Mouse (Mus musculus) hindbrain, embryonic 12.5 days (tissue): ENCODE data around the gene Ccl27a. TPM values are rescaled to one million over a fixed set of nuclear protein-coding genes. Genes with fewer than 3 reads are reported as not detected.
A peak's percentile ranks its signal among the peaks of the same experiment; 100 is the strongest.

ENCODE experiments used
- ATAC-seq: fragments of 200-750 bp; cut with Nextera tagmentation; 2 replicates; pipeline ENCODE4 v1.8.0; 2017; ENCODE audit warnings: moderate TSS enrichment; ENCODE audit not compliant: low FRiP score
- H3K27ac ChIP-seq: fragments of 300-500 bp; sonication (generic); 2 replicates; pipeline ENCODE4 v1.5.1; 2016; ENCODE audit warnings: mild to moderate bottlenecking
- H3K27me3 ChIP-seq: fragments of 300-500 bp; sonication (generic); 2 replicates; pipeline ENCODE4 v1.6.1; 2016; ENCODE audit warnings: mild to moderate bottlenecking
- H3K36me3 ChIP-seq: fragments of 300-500 bp; sonication (generic); 2 replicates; pipeline ENCODE4 v1.6.1; 2016; ENCODE audit warnings: mild to moderate bottlenecking
- H3K4me1 ChIP-seq: fragments of 300-500 bp; sonication (generic); 2 replicates; pipeline ENCODE4 v1.6.1; 2016
- H3K4me2 ChIP-seq: fragments of 300-500 bp; sonication (generic); replicated peaks from 2 replicates; pipeline ENCODE4 v1.6.1; 2016; ENCODE audit warnings: mild to moderate bottlenecking
- H3K4me3 ChIP-seq: fragments of 300-500 bp; sonication (generic); 2 replicates; pipeline ENCODE4 v1.5.1; 2016; ENCODE audit warnings: mild to moderate bottlenecking
- H3K9ac ChIP-seq: fragments of 300-500 bp; sonication (generic); 2 replicates; pipeline ENCODE4 v1.6.1; 2016; ENCODE audit warnings: mild to moderate bottlenecking, moderate library complexity
- H3K9me3 ChIP-seq: fragments of 300-500 bp; sonication (generic); replicated peaks from 2 replicates; pipeline ENCODE4 v1.6.1; 2016; ENCODE audit warnings: mild to moderate bottlenecking
- WGBS: fragments of 180-500 bp; shearing (Covaris S2); methylation state at CpG from one replicate; pipeline ENCODE4 v1.1.7; 2016; 5-methylcytosine and 5-hydroxymethylcytosine counted together
- polyA plus RNA-seq: library from polyadenylated mRNA; unstranded; fragments of >200 nt; fragmentation: Nextera tagmentation; extraction: Ambion mirVana; gene quantifications from 2 replicates; pipeline ENCODE4 v1.2.1, GENCODE M21; 2016

Gene Ccl27a
- polyA plus RNA-seq, 1 experiment from 2014 or later, result 133 TPM

GRCm38 (mm10) chr4:41762099-41762687, 11.9 kb downstream of the Ccl27a start:
- peak overlapping the region; percentile 39; the same call in 1 of the 2 replicates for H3K4me3 ChIP-seq
- peak overlapping the region; percentile 58 for H3K4me2 ChIP-seq
- peak overlapping the region; percentile 73 for H3K27ac ChIP-seq
- ATAC-seq, result no peak
- 36% methylated on average over 8 of the region's 8 CpGs for WGBS
- no peaks in the 10 kb centered on the region for H3K27me3 ChIP-seq
- no peaks in the 10 kb centered on the region for H3K9me3 ChIP-seq
- peaks cover 30% of the 10 kb centered on the region for H3K4me1 ChIP-seq
- 0 out of 2 replicates have a peak, but pooled peaks cover 6% of the 10 kb centered on the region for H3K36me3 ChIP-seq
- H3K9ac ChIP-seq, result peak overlapping the region; percentile 41; the same call in 1 of the 2 replicates

- H3K4me3 ChIP-seq, result peak overlapping the region; percentile 39
- ATAC-seq, result no peak
Measured at GRCm38 (mm10) chr4:41761680-41762079, 12.4 kb downstream of the Ccl27a start.

GRCm38 (mm10) chr4:41760911-41761310, 13.1 kb downstream of the Ccl27a start:
- no peaks in the 10 kb centered on the region for H3K9me3 ChIP-seq
- WGBS, result 83% methylated on average over 4 of the region's 4 CpGs
- 0 out of 2 replicates have a peak, but pooled peaks cover 3% of the 10 kb centered on the region for H3K36me3 ChIP-seq
- peaks cover 36% of the 10 kb centered on the region for H3K4me1 ChIP-seq
- 0 out of 2 replicates have a peak, but pooled peaks have one; percentile 32 for ATAC-seq
- H3K27ac ChIP-seq, result peak overlapping the region; percentile 73
- no peaks in the 10 kb centered on the region for H3K27me3 ChIP-seq
- peak overlapping the region; percentile 62 for H3K9ac ChIP-seq
- peak overlapping the region; percentile 39 for H3K4me3 ChIP-seq
- peak overlapping the region; percentile 58 for H3K4me2 ChIP-seq

More at GRCm38 (mm10) chr4:41761680-41762079, 12.4 kb downstream of the Ccl27a start:
- Histone ChIP-seq H3K27ac (peak overlapping the region; percentile 73), H3K9me3 (no peaks in the 10 kb centered on the region), H3K4me2 (peak overlapping the region; percentile 58), H3K27me3 (no peaks in the 10 kb centered on the region), H3K9ac (no peak overlapping the region), H3K4me1 (peaks cover 30% of the 10 kb centered on the region), H3K36me3 (0 out of 2 replicates have a peak, but pooled peaks cover 5% of the 10 kb centered on the region)

- H3K27ac ChIP-seq, result peak overlapping the region; percentile 73
- 1% methylated on average over 15 of the region's 15 CpGs for WGBS
- H3K4me1 ChIP-seq, result peaks cover 36% of the 10 kb centered on the region
- H3K4me3 ChIP-seq, result peak overlapping the region; percentile 39
- peak; percentile 84 for ATAC-seq
- H3K9me3 ChIP-seq, result no peaks in the 10 kb centered on the region
- H3K4me2 ChIP-seq, result peak overlapping the region; percentile 58
- peak overlapping the region; percentile 62 for H3K9ac ChIP-seq
- 0 out of 2 replicates have a peak, but pooled peaks cover 3% of the 10 kb centered on the region for H3K36me3 ChIP-seq
- H3K27me3 ChIP-seq, result no peaks in the 10 kb centered on the region
Measured at GRCm38 (mm10) chr4:41760288-41760721, 13.7 kb downstream of the Ccl27a start.

GRCm38 (mm10) chr4:41759656-41760287, 14.3 kb downstream of the Ccl27a start:
- H3K27me3 ChIP-seq, result no peaks in the 10 kb centered on the region
- H3K36me3 ChIP-seq, result 0 out of 2 replicates have a peak, but pooled peaks cover 3% of the 10 kb centered on the region
- WGBS, result 39% methylated on average over 6 of the region's 6 CpGs
- peak overlapping the region; percentile 58 for H3K4me2 ChIP-seq
- no peaks in the 10 kb centered on the region for H3K9me3 ChIP-seq
- H3K4me1 ChIP-seq, result peaks cover 39% of the 10 kb centered on the region
- no peak for ATAC-seq
- H3K27ac ChIP-seq, result peak overlapping the region; percentile 73
- H3K9ac ChIP-seq, result peak overlapping the region; percentile 62; the same call in 1 of the 2 replicates
- peak overlapping the region; percentile 39 for H3K4me3 ChIP-seq

- Histone ChIP-seq H3K4me3 (no peak overlapping the region), H3K27me3 (no peaks in the 10 kb centered on the region), H3K4me2 (no peak overlapping the region), H3K9me3 (no peaks in the 10 kb centered on the region), H3K27ac (no peak overlapping the region), H3K9ac (no peak overlapping the region), H3K36me3 (0 out of 2 replicates have a peak, but pooled peaks cover 3% of the 10 kb centered on the region), H3K4me1 (peaks cover 41% of the 10 kb centered on the region)
- 88% methylated on average over 9 of the region's 9 CpGs for WGBS
- no peak for ATAC-seq
Measured at GRCm38 (mm10) chr4:41759206-41759605, 14.8 kb downstream of the Ccl27a start.

GRCm38 (mm10) chr4:41758701-41759100, 15.3 kb downstream of the Ccl27a start:
- H3K27me3 ChIP-seq, result no peaks in the 10 kb centered on the region
- no peak overlapping the region for H3K27ac ChIP-seq
- no peak overlapping the region for H3K4me3 ChIP-seq
- H3K4me1 ChIP-seq, result peaks cover 41% of the 10 kb centered on the region
- H3K9ac ChIP-seq, result no peak overlapping the region
- H3K36me3 ChIP-seq, result 0 out of 2 replicates have a peak, but pooled peaks cover 3% of the 10 kb centered on the region
- no peaks in the 10 kb centered on the region for H3K9me3 ChIP-seq
- WGBS, result 89% methylated on average over 4 of the region's 4 CpGs
- ATAC-seq, result no peak
- H3K4me2 ChIP-seq, result no peak overlapping the region

GRCm38 (mm10) chr4:41758021-41758420, 16.0 kb downstream of the Ccl27a start:
- ATAC-seq, result no peak
- 82% methylated on average over 11 of the region's 11 CpGs for WGBS
- no peaks in the 10 kb centered on the region for H3K9me3 ChIP-seq
- H3K36me3 ChIP-seq, result 0 out of 2 replicates have a peak, but pooled peaks cover 3% of the 10 kb centered on the region
- H3K4me3 ChIP-seq, result no peak overlapping the region
- no peak overlapping the region for H3K9ac ChIP-seq
- H3K27me3 ChIP-seq, result no peaks in the 10 kb centered on the region
- peaks cover 41% of the 10 kb centered on the region for H3K4me1 ChIP-seq
- H3K27ac ChIP-seq, result no peak overlapping the region
- no peak overlapping the region for H3K4me2 ChIP-seq

GRCm38 (mm10) chr4:41757321-41757720, 16.7 kb downstream of the Ccl27a start:
- Histone ChIP-seq H3K9ac (peak overlapping the region; percentile 23; the same call in 1 of the 2 replicates), H3K4me1 (peaks cover 38% of the 10 kb centered on the region), H3K36me3 (0 out of 2 replicates have a peak, but pooled peaks cover 3% of the 10 kb centered on the region), H3K4me2 (no peak overlapping the region), H3K27ac (no peak overlapping the region), H3K4me3 (no peak overlapping the region), H3K27me3 (no peaks in the 10 kb centered on the region), H3K9me3 (no peaks in the 10 kb centered on the region)
- WGBS, result 91% methylated on average over 13 of the region's 13 CpGs
- ATAC-seq, result no peak

GRCm38 (mm10) chr4:41756440-41756839, 17.6 kb downstream of the Ccl27a start:
- Histone ChIP-seq H3K9me3 (no peaks in the 10 kb centered on the region), H3K27me3 (no peaks in the 10 kb centered on the region), H3K4me2 (peak overlapping the region; percentile 91), H3K4me3 (peak overlapping the region; percentile 71), H3K27ac (no peak overlapping the region), H3K9ac (peak overlapping the region; percentile 78; the same call in 1 of the 2 replicates), H3K36me3 (0 out of 2 replicates have a peak, but pooled peaks cover 3% of the 10 kb centered on the region), H3K4me1 (peaks cover 29% of the 10 kb centered on the region)
- ATAC-seq, result no peak
- 73% methylated on average over 8 of the region's 8 CpGs for WGBS

- H3K36me3 ChIP-seq, result 0 out of 2 replicates have a peak, but pooled peaks cover 3% of the 10 kb centered on the region
- peaks cover 21% of the 10 kb centered on the region for H3K4me1 ChIP-seq
- H3K9ac ChIP-seq, result peak within 1 kb of the TSS; percentile 78
- H3K4me2 ChIP-seq, result peak within 1 kb of the TSS; percentile 91
- no peaks in the 10 kb centered on the region for H3K9me3 ChIP-seq
- H3K27me3 ChIP-seq, result no peaks in the 10 kb centered on the region
- H3K4me3 ChIP-seq, result peak within 1 kb of the TSS; percentile 71
- H3K27ac ChIP-seq, result peak within 1 kb of the TSS; percentile 78
- under 1% methylated on average over 57 of the region's 57 CpGs for WGBS
- ATAC-seq, result peak; percentile 69
Measured at GRCm38 (mm10) chr4:41755338-41756305, 18.4 kb downstream of the Ccl27a start, which contains the start of gene Sigmar1. Sigmar1 (minus strand) TSS chr4:41756157.
